In the genomic region with DNA sequence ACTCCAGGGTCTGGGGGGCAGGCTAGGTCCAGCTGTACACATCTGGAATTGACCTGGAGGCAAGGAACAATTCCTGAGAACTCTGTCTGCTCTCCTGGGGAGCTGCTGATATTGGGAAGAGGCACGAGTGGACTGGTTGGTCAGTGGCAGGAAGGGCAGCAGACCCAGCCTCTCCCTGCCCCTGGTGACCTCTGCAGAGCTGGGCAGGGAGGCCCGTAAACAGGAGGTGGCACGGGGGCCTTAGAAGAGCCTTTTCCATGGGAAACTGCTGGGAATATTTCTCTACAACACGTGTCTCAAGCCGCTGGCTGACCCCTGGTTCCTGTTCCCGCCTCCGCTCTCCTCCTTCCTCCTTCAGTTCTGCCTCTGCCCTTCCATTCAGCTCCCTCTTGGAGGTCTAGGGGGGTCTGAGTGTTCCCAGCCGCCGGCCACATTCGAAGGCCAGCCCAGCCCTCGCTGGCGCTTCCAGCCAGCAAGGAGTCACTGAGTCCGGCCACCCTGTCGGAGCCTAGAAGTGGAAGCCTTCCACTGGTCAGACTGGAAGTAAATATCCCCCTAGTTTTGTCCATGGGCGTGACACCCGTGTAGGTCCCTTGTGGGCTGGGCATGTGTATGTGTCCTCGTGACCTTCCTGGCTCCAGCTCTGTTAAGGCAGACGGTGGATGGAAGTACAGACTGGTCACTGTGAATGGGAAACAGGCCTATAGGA, we compare ENCODE assay signal across 9 mouse cellular contexts. TPM values are rescaled to one million over a fixed set of nuclear protein-coding genes. Genes with fewer than 3 reads are reported as not detected.
A peak's percentile ranks its signal among the peaks of the same experiment; 100 is the strongest.
DNase-seq lines count a peak whose midpoint lies in the region; ATAC-seq and TF ChIP-seq lines count a peak whose summit lies in the region.
"Had no signal": no experiment of that assay in that cellular context is flagged by ENCODE, and none has a peak within 500 bp of the region (broad histone marks: within the 10 kb centered on the region; RNA-seq: fewer than 3 reads in every experiment).

No protein-coding gene starts in this region.

- no peaks in the 10 kb centered on the region for H3K9me3 ChIP-seq in hindbrain, embryonic 12.5 days (replicated peaks)
- no peaks in the 10 kb centered on the region for H3K9me3 ChIP-seq in hindbrain, embryonic 11.5 days (ENCODE audit: control insufficient read depth, low read length)
- H3K9me3 ChIP-seq in kidney, postnatal 0 days (replicated peaks; ENCODE audit: low read length), result no peaks in the 10 kb centered on the region

- no peak overlapping the region for H3K4me3 ChIP-seq in hindbrain, embryonic 12.5 days
- H3K4me3 ChIP-seq in hindbrain, embryonic 11.5 days (ENCODE audit: low read depth, low read length), result no peak overlapping the region
- no peak overlapping the region for H3K4me3 ChIP-seq in kidney, postnatal 0 days (replicated peaks; ENCODE audit: low read depth, low read length)
- H3K4me3 ChIP-seq: myocyte had no signal

- H3K27me3 ChIP-seq in hindbrain, embryonic 12.5 days, result peaks cover 53% of the 10 kb centered on the region
- peaks cover 18% of the 10 kb centered on the region for H3K27me3 ChIP-seq in hindbrain, embryonic 11.5 days (ENCODE audit: control insufficient read depth, insufficient read depth, low read length)
- 0 out of 2 replicates have a peak, but pooled peaks cover 4% of the 10 kb centered on the region for H3K27me3 ChIP-seq in kidney, postnatal 0 days (ENCODE audit: insufficient read depth, low read length)

- H3K27ac ChIP-seq in hindbrain, embryonic 12.5 days, result 0 out of 2 replicates have a peak overlapping the region, but pooled peaks have one; percentile 12
- no peak overlapping the region for H3K27ac ChIP-seq in hindbrain, embryonic 11.5 days (ENCODE audit: low read depth, low read length)
- peak overlapping the region; percentile 92 for H3K27ac ChIP-seq in kidney, postnatal 0 days

- no peaks in the 10 kb centered on the region for H3K36me3 ChIP-seq in hindbrain, embryonic 12.5 days
- H3K36me3 ChIP-seq in hindbrain, embryonic 11.5 days (ENCODE audit: control insufficient read depth, insufficient read depth, low read length), result no peaks in the 10 kb centered on the region
- H3K36me3 ChIP-seq in kidney, postnatal 0 days (ENCODE audit: insufficient read depth, low read length), result no peaks in the 10 kb centered on the region

- peaks cover 38% of the 10 kb centered on the region for H3K4me1 ChIP-seq in hindbrain, embryonic 12.5 days
- peaks cover 7% of the 10 kb centered on the region; the same call in 1 of the 2 replicates for H3K4me1 ChIP-seq in hindbrain, embryonic 11.5 days (replicated peaks; ENCODE audit: control insufficient read depth, insufficient read depth, low read length)
- peaks cover 9% of the 10 kb centered on the region; the same call in 1 of the 2 replicates for H3K4me1 ChIP-seq in kidney, postnatal 0 days (replicated peaks; ENCODE audit: insufficient read depth, low read length)

- 0 out of 2 replicates have a peak, but pooled peaks have one; percentile 2 for TF ChIP-seq CTCF in kidney, postnatal 0 days (IDR thresholded peaks at IDR 0.05; ENCODE audit: low read depth)

- H3K4me2 ChIP-seq in hindbrain, embryonic 12.5 days (replicated peaks), result no peak overlapping the region
- no peak overlapping the region for H3K4me2 ChIP-seq in hindbrain, embryonic 11.5 days (replicated peaks; ENCODE audit: low read depth, low read length)
- no peak overlapping the region for H3K4me2 ChIP-seq in kidney, postnatal 0 days (ENCODE audit: low read length)

- ATAC-seq in hindbrain, embryonic 12.5 days (ENCODE audit: low FRiP score), result no peak
- no peak for ATAC-seq in hindbrain, embryonic 11.5 days (ENCODE audit: low FRiP score)
- ATAC-seq in kidney, postnatal 0 days (replicated peaks; ENCODE audit: low FRiP score, low read depth), result peak; percentile 45; the same call in 1 of the 2 replicates

- H3K9ac ChIP-seq in hindbrain, embryonic 12.5 days, result 0 out of 2 replicates have a peak overlapping the region, but pooled peaks have one; percentile 18
- H3K9ac ChIP-seq in hindbrain, embryonic 11.5 days (ENCODE audit: low read depth, low read length), result no peak overlapping the region
- H3K9ac ChIP-seq in kidney, postnatal 0 days (ENCODE audit: low read depth, low read length), result peak overlapping the region; percentile 40; the same call in 1 of the 2 replicates

- no peak for DNase-seq in hindbrain, embryonic 11.5 days (ENCODE audit: low spot score)
- peak; percentile 80 to 89 for DNase-seq in heart, adult 18-20 months
- peak; percentile 94 for DNase-seq in kidney, postnatal 0 days (ENCODE audit: low spot score)
- peak; percentile 80 for DNase-seq in skeletal muscle tissue, adult 2 months (ENCODE audit: low read depth, low spot score)
- DNase-seq in layer of hippocampus, postnatal 14 days (ENCODE audit: low spot score in 2 of 2), result no peak
- no peak for DNase-seq in MN1 (ENCODE audit: low spot score)
- no peak for DNase-seq in left cerebral cortex, adult 18-20 months (ENCODE audit: low spot score in 2 of 2)

- 51% methylated on average over 18 of the region's 18 CpGs for WGBS in hindbrain, embryonic 12.5 days
- WGBS in hindbrain, embryonic 11.5 days, result 46% methylated on average over 18 of the region's 18 CpGs
- 39% methylated on average over 18 of the region's 18 CpGs for WGBS in kidney, postnatal 0 days

RNA-seq across cellular contexts. Expression of a gene that starts 5.0 kb away (rescaled TPM):
- polyA plus RNA-seq in hindbrain, embryonic 12.5 days (2016; fragmentation: Nextera tagmentation; extraction: Ambion mirVana), result 0.34 and 0.43 TPM in 2 replicates
- polyA plus RNA-seq in hindbrain, embryonic 11.5 days (2014; fragmentation: Nextera tagmentation; extraction: Ambion mirVana), result 0.32 and 0.43 TPM in 2 replicates
- 1 to 10 TPM in 1 of 2 experiments, under 1 TPM in 1; 0.62 to 1.6 TPM for total RNA-seq in heart, adult 18-20 months (2021)
- 1.3 and 1.4 TPM in 2 replicates for polyA plus RNA-seq in kidney, postnatal 0 days (2015; fragmentation: Nextera tagmentation; extraction: Ambion mirVana)
- 1 to 10 TPM; 4.6 to 5.0 TPM for total RNA-seq in layer of hippocampus, postnatal 14 days (2021)
- 1 to 10 TPM; 3.7 to 7.9 TPM for total RNA-seq in left cerebral cortex, adult 18-20 months (2021)

RNA-seq across cellular contexts. Expression of a gene that starts 5.7 kb away (rescaled TPM):
- polyA plus RNA-seq in hindbrain, embryonic 12.5 days (2016; fragmentation: Nextera tagmentation; extraction: Ambion mirVana), result 4.5 and 5.9 TPM in 2 replicates
- 2.4 and 2.8 TPM in 2 replicates for polyA plus RNA-seq in hindbrain, embryonic 11.5 days (2014; fragmentation: Nextera tagmentation; extraction: Ambion mirVana)
- total RNA-seq in heart, adult 18-20 months (2021), result 10 to 100 TPM; 31.5 to 38.5 TPM
- polyA plus RNA-seq in kidney, postnatal 0 days (2015; fragmentation: Nextera tagmentation; extraction: Ambion mirVana), result 35.2 and 37.5 TPM in 2 replicates
- 10 to 100 TPM; 48.9 to 52.1 TPM for total RNA-seq in layer of hippocampus, postnatal 14 days (2021)
- 10 to 100 TPM; 48.6 to 55.9 TPM for total RNA-seq in left cerebral cortex, adult 18-20 months (2021)

RNA-seq across cellular contexts. Expression of a gene that starts 21.5 kb away (rescaled TPM):
- 3.7 and 4.5 TPM in 2 replicates for polyA plus RNA-seq in hindbrain, embryonic 12.5 days (2016; fragmentation: Nextera tagmentation; extraction: Ambion mirVana)
- 2.1 and 2.7 TPM in 2 replicates for polyA plus RNA-seq in hindbrain, embryonic 11.5 days (2014; fragmentation: Nextera tagmentation; extraction: Ambion mirVana)
- 10 to 100 TPM; 10.6 to 11.5 TPM for total RNA-seq in heart, adult 18-20 months (2021)
- polyA plus RNA-seq in kidney, postnatal 0 days (2015; fragmentation: Nextera tagmentation; extraction: Ambion mirVana), result 8.8 and 9.0 TPM in 2 replicates
- 1 to 10 TPM; 1.6 to 1.7 TPM for total RNA-seq in layer of hippocampus, postnatal 14 days (2021)
- total RNA-seq in left cerebral cortex, adult 18-20 months (2021), result 1 to 10 TPM; 1.6 to 1.9 TPM

Comparison
In these comparisons a context has a peak if more than half of its experiments do, and no peak if none do; other contexts are left out.
1. DNase-seq: peak in heart, adult 18-20 months (2 of 2), kidney, postnatal 0 days (single experiment) and skeletal muscle tissue, adult 2 months (single experiment); none in hindbrain, embryonic 11.5 days (single experiment), layer of hippocampus, postnatal 14 days (0 of 2), MN1 (single experiment) and left cerebral cortex, adult 18-20 months (0 of 2).
2. RNA of a gene that starts 21.5 kb away (total RNA-seq): 10.6 to 11.5 TPM in heart, adult 18-20 months; 1.6 to 1.9 TPM in left cerebral cortex, adult 18-20 months and 1.6 to 1.7 TPM in layer of hippocampus, postnatal 14 days; every median in the first group is over 4 times any median in the second.